Mouse (Mus musculus) embryo, embryonic 11 days (tissue): ENCODE measurements around the gene 4932438H23Rik.
"Not testable (repeated sequence)": the region's sequence is repeated elsewhere in the genome, so short reads cannot be mapped to it uniquely, and the experiment has no call there.

Experiments used
- DNase-seq: peaks from one replicate; pipeline ENCODE4 v3.0.0-alpha.2; 2015

4932438H23Rik gene

DNA sequence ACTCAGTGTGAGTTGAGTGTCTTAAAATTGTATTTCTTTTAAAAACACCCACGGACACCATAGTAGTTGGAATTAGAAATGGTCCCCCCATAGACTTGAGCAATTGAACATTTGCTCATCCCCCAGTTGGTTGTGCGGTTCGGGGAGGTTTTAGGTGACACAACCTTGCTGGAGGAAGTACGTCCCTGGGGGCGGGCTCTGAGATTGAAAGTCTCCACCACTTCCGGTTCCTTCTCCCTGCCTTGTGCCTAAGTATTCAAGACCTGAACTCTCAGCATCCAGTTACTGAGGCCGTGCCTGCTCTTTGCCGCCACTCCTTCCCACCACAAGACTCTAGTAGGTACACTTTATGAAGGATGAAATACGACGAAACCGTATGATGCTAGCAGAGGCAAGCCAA lies 2.9 kb upstream of the 4932438H23Rik start:
- no peak for DNase-seq

- no peak for DNase-seq
Measured at GRCm38 (mm10) chr16:91096984-91097506, 2.1 kb upstream of the 4932438H23Rik start.

GRCm38 (mm10) chr16:91096016-91096415 lies 1.1 kb upstream of the 4932438H23Rik start:
- no peak for DNase-seq

DNA sequence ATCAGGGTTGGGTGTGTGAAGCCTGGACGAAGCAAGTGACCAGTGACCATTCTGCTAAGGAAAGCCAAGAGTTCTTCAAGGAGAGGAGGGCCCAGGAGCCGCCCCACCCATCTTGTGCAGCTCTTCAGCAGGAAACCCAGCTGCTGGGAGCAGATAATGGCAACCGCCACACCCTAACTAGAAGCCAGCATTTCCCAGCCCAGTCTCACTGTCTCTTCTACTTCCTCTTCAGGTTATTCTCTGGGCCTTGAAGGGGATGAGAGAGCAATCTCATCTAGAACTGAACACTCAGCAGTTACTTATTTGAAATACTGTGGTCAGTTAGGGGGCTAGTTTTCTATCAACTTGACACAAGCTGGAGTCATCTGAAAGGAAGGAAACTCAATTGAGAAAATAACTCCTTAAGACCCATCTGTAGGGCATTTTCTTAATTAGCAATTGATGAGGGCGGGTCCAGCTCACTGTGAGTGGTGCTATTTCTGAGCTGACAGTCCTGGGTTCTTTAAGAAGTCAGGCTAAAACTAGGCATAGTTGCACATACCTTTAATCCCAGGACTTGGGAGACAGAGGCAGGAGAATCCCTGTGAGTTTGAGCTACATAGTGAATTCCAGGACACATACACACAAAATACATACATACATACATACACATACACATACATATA lies 8.1 kb downstream of the 4932438H23Rik start:
- DNase-seq: no peak

DNA sequence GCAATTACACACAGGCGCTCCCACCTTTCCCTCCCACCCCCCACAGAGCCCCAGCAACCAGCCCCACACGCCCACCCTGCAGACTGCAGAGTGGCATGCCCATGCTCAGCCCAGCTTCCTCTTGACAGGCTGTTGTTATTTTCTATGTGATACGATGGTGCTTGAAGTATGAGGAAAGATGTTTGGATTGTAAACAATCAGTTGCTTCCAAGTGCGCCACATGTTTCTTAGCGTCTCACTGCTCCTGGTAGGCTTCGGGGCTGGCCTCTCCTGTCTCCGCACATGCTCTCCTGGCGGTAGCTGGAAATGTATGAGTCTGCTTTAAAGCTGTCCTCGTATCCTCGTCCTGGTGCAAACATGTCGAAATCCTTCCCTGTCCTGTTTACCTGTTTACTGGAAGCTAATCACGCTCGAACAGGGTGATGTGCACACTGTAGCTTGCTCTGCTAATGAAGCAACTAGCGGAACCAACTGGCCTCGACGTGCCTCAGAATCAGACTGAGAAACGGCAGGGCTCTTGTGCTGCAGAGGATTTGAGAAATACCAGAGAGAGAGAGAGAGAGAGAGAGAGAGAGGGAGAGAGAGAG lies 9.6 kb downstream of the 4932438H23Rik start:
- no peak for DNase-seq

GRCm38 (mm10) chr16:91084307-91085238 lies 10.3 kb downstream of the 4932438H23Rik start:
- no peak for DNase-seq

DNA sequence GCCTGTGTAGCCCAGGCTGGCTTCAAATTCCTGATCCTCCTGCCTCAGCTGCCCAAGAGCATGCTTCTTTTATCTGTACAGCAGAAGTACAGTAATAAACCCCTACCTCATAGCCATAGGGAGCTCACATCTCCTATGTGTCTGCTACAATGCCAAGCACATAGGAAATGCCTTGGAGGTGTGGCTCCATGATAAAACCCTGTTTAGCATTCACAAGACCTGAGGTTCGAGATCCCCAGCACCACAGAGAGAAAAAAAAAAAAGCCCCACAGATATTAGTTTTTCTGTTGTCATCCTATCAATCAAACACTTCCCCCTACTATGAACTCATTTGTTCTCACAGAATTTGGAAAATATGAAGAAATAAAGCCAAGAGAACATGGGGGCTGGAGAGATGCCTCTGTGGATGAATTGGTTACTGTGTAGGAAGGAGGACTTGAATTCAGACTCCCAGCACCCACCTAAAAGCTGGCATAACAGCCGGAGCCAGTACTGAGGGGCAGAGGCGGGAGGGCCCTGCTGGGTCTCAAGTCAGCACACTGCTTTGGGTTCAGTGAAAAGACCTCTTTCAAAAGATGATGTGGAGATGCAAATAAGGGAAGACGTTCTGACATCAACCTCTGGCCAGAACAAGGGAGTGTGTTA lies 11.8 kb downstream of the 4932438H23Rik start:
- DNase-seq: no peak

DNA sequence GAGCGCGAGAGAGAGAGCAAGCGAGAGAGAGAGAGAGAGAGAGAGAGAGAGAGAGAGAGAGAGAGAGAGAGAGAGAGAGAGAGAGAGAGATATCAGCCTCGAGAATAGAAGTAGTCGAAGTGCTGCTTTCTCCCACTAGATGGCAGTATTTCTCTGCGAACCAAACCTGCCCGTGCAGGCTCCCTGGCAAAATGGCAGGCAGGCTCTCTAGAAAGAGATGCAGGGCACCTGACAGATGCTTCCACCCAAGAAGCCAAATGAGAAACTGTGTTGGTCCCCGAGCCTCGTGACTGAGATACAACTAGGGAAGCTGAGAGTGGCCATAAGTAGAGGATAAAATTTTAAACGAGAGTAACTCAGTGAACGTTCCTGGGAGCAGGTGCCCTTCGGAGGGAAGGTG lies 13.4 kb downstream of the 4932438H23Rik start:
- DNase-seq: peak; percentile 86

- no peak for DNase-seq
Measured at GRCm38 (mm10) chr16:91076180-91076579, 18.7 kb downstream of the 4932438H23Rik start.

GRCm38 (mm10) chr16:91075423-91075822 lies 19.5 kb downstream of the 4932438H23Rik start:
- not testable (repeated sequence) for DNase-seq

DNA sequence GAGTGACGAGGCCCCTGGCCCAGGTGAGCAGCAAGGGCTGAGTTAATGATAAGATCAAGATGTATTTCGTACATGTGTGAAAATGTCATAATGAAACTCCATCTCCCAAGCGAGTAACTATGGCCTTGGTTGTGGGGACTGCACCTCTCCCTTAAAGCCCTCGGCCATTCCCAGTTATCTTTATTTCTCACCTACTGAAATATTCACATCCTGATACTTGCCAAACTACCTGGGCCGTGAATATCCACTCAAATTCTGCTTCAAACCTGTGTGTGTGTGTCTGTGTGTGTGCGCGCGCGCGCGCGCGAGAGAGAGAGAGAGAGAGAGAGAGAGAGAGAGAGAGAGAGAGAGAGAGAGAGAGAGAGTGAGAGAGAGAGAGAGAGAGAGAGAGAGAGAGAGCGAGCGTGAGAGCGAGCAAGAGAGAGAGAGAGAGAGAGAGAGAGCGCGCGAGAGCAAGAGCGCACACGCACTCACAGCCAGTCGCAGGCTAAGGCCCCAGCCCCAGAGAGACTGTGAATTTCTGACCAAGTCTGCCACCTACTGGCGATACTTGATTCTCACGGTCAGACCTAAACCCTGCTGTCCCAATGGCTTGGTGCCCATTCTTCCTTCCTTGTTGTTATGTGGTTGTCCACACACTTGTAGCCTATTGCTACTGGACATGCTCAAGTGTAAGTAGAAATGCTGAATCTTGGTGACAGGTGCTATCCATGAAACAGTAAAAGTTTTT lies 21.6 kb downstream of the 4932438H23Rik start:
- DNase-seq: peak; percentile 92

DNA sequence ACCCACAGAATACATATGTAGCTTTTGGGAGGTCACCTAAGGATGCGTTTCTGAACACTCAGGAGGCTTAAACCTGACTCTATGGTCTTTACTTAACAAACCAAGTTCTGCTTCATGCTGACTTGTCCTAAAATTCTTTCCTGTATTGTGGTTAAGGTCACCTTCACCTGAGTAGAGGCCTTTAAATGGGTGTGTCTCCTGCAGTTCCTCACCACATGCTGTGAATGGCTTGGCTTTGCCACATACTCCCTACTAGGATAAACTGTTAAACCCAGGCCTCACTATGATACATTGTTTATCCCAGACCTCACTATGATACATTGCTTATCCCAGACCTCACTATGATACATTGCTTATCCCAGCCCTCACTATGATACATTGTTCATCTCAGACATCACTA lies 22.7 kb downstream of the 4932438H23Rik start:
- DNase-seq: no peak

- peak; percentile 56 for DNase-seq
Measured at GRCm38 (mm10) chr16:91068969-91069368, 26.0 kb downstream of the 4932438H23Rik start.

DNA sequence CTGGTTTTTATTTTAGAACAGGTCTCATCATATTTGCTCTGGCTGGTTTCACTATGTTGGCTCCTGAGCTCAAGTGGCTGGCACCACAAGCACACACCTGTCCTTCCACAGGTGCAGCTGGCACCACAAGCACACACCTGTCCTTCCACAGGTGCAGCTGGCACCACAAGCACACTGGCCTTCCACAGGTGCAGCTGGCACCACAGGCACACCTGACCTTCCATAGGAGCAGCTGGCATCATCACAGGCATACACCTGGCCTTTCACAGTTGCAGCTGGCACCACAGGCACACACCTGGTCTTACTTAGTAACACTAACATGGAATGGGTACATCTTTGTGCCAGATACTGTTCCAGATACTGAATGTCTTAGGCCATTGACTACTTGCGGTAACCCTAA lies 27.8 kb downstream of the 4932438H23Rik start:
- no peak for DNase-seq

- DNase-seq: no peak
Measured at GRCm38 (mm10) chr16:91064583-91065365, 30.1 kb downstream of the 4932438H23Rik start.

DNA sequence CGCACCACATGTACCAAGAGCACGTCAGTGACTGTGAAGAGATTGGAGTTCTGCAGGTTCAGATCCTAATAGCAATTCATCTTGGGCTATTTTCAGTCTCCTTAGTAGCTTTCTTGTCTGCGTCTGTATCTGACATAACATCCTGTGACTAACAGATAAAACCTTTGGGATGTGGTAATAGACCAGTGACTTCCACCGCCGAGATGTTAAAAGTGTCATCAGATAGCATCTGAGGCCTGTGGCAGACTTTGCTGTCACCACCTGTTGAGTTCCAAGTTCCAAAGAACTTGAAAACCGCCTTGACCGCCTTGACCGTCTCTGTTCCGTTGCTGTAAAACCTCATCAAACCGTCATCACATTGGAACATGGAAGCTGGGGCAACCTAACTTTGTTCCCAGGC lies 31.1 kb downstream of the 4932438H23Rik start:
- no peak for DNase-seq

DNA sequence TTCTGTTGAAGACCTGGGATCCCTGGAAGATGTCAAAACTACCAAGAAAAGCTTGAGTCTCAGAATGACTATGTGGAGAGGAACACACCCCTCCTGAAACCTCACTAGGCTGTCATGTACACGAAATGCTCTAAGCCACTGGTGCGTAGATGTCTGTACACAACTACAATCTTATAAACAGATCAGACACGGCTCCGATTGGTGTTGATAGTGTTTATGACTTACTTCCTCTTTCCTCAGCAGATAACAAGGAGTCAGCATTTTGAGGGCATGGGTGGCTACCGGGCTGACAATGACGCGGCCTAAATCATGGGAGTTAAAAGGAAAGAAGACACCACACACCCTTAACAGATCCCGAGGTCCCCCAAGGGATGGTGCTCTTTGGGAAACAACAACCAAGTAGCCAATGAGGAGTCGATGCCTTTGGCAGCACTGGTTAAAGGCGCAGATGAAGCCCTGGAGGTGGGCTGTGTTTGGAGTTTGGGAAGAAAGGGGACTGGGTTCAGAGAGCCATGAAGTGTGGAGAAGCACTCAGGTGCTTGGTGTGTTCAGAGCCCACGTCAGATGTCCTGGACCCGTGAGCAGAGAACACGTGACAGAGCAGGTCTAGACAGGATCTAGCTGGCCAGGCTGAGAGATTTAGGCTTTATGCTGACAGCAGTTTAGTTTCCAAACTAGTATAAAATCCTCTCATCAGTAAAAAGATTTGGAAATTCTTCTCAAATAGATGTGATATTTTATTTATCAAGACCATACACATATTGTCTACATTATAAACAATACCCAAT lies 33.2 kb downstream of the 4932438H23Rik start:
- no peak for DNase-seq

DNA sequence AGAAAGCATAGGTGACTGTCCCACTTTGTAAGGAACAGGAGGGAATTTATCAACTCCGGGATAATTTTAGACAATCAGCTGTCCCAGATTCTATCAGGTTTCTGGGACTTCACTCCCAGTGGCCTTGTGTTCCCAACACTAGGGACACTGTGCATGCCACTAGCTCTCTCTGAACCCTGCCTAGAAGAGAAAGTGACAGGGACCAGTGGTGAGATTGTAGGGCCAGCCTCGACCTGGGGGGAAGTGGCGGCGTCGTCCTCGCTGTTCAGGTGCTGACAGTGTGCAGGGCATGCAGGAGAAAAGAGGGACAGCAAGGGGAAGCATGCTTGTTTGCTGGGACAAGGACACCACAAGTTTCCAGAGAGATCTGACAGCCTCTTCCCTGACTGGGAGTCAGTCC lies 37.2 kb downstream of the 4932438H23Rik start:
- no peak for DNase-seq

GRCm38 (mm10) chr16:91057261-91057660 lies 37.7 kb downstream of the 4932438H23Rik start:
- no peak for DNase-seq

DNA sequence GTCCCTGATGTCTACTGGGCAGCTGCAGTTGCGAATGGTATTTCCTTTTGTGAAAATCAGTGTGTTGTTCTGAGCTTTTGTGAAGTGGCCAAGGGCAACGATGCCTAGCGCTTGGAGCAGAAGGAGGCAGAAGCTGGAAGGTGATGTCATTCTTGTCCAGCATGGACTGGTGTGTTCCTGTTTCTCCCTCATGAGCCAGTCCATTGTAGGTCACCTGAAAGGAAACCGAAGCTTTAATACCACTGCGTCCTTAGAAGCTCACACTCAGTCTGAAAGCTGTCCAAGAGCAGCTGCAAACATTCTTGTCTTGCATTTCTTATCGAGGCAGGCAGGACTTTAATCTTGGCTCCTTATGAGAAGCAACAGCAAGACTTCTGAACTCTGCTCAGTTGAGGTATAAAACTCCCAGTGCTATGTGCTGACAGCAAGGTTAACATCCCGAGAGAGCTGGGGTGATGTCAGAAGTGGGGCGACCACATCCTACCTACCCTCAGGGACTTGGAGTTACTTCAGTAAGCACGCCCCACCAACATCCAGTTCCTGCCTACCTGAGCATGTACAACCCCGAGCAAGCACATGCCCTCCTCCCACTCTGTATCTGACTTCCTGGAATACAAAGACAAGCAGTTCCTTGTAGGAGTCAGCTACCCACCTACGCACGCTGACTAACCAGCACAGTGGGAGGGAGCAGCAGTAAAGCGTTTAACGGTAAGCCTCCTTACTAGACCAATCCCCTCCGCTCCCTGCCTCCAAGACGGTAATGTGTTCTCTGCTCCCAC lies 38.7 kb downstream of the 4932438H23Rik start:
- no peak for DNase-seq
